ENCODE assay signal across 9 mouse cellular contexts in the genomic region with DNA sequence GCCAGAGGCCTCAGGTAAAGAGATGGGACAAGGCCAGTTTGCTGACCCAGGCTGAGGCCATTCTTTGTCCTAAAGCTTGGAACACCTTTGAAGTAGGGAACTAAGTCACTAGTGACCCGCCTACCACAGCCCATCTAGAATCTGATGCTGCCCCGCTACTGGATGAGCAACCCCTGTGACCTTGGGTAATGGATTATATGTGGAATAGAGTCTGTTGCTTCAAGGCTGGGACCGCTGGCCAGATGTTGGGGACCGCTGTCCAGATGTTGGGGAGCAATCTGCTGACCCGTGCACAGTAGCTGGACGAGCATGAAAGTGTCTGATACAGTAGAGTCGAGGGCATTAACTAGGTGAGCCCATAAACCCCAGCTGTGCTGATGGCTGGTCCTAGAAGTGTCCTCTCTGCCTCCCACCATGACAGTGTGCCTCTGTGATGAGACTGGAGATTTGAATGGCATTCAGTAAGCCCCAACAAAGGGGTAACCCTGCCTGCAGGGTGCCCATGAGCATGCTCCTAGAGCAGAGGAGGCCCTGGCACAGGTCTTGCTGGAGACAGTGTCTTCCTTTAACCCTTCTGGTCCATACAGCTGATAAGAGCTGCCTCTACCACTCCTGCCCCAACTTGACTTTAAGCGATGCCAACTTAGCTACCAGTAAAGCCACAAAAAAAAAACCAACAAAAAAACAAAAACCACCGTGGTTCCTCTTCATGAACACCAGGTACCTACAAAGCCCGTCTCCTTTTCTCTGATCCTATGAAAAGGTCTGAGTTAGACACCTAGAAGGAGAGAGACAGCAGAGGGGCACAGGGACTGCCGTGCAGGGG. TPM values are rescaled to one million over a fixed set of nuclear protein-coding genes. Genes with fewer than 3 reads are reported as not detected.
DNase-seq lines count a peak whose midpoint lies in the region; ATAC-seq lines count a peak whose summit lies in the region.
"Had no signal": no experiment of that assay in that cellular context is flagged by ENCODE, and none has a peak within 500 bp of the region (broad histone marks: within the 10 kb centered on the region; RNA-seq: fewer than 3 reads in every experiment).

No protein-coding gene starts in this region.

- H3K4me1 ChIP-seq in heart, embryonic 14.5 days (ENCODE audit: control insufficient read depth in 2 of 2, insufficient read depth in 2 of 2, low read length in 2 of 2) = peaks cover 29 to 52% of the 10 kb centered on the region in 2 experiments
- H3K4me1 ChIP-seq in embryonic facial prominence, embryonic 10.5 days = peaks cover 76% of the 10 kb centered on the region
- peaks cover 84% of the 10 kb centered on the region for H3K4me1 ChIP-seq in hindbrain, embryonic 10.5 days (replicated peaks)
- peaks cover 76% of the 10 kb centered on the region for H3K4me1 ChIP-seq in midbrain, embryonic 10.5 days

- 89% methylated on average over 11 of the region's 11 CpGs for WGBS in heart, embryonic 14.5 days
- WGBS in embryonic facial prominence, embryonic 10.5 days = 88% methylated on average over 11 of the region's 11 CpGs
- 89% methylated on average over 11 of the region's 11 CpGs for WGBS in hindbrain, embryonic 10.5 days
- 90% methylated on average over 11 of the region's 11 CpGs for WGBS in midbrain, embryonic 10.5 days

- H3K9ac ChIP-seq in heart, embryonic 14.5 days (ENCODE audit: low read length) = peak overlapping the region; percentile 94

- no peak for ATAC-seq in heart, embryonic 14.5 days (ENCODE audit: insufficient number of reproducible peaks, insufficient read depth, low FRiP score, low read depth)

- peak overlapping the region in 1 of 2 experiments; percentile 84; a peak in 2 of 4 replicates for H3K4me3 ChIP-seq in heart, embryonic 14.5 days (ENCODE audit: control insufficient read depth in 1 of 2, insufficient read depth in 1 of 2, low read depth in 1 of 2, low read length in 2 of 2)
- peak overlapping the region; percentile 87 for H3K4me3 ChIP-seq in embryonic facial prominence, embryonic 10.5 days
- peak overlapping the region; percentile 96 for H3K4me3 ChIP-seq in hindbrain, embryonic 10.5 days
- H3K4me3 ChIP-seq in midbrain, embryonic 10.5 days = peak overlapping the region; percentile 81

- no peaks in the 10 kb centered on the region for H3K9me3 ChIP-seq in heart, embryonic 14.5 days (ENCODE audit: control insufficient read depth, low read length)
- H3K9me3 ChIP-seq in embryonic facial prominence, embryonic 10.5 days = no peaks in the 10 kb centered on the region
- H3K9me3 ChIP-seq in hindbrain, embryonic 10.5 days = no peaks in the 10 kb centered on the region
- H3K9me3 ChIP-seq in midbrain, embryonic 10.5 days (replicated peaks) = no peaks in the 10 kb centered on the region

- intact Hi-C loops in heart, postnatal 14 days (cut with DNase I) = no loop called here
- intact Hi-C loops in left cerebral cortex, postnatal 36 days (cut with DNase I) = loop anchor here (5.0 kb wide), 1 partner anchor 47 kb away; a partner anchor contains a TSS

- peak overlapping the region; percentile 96 for H3K4me2 ChIP-seq in heart, embryonic 14.5 days (ENCODE audit: low read length)

- peak overlapping the region in 1 of 2 experiments; percentile 93; a peak in 1 of 4 replicates for H3K27ac ChIP-seq in heart, embryonic 14.5 days (replicated peaks in 1 of 2; ENCODE audit: control insufficient read depth in 1 of 2, insufficient read depth in 1 of 2, low read depth in 2 of 2, low read length in 2 of 2)
- H3K27ac ChIP-seq in embryonic facial prominence, embryonic 10.5 days (replicated peaks) = peak overlapping the region; percentile 16; the same call in 1 of the 2 replicates
- peak overlapping the region; percentile 98 for H3K27ac ChIP-seq in hindbrain, embryonic 10.5 days
- peak overlapping the region; percentile 96 for H3K27ac ChIP-seq in midbrain, embryonic 10.5 days (replicated peaks)

- H3K36me3 ChIP-seq in heart, embryonic 14.5 days (ENCODE audit: control insufficient read depth, insufficient read depth, low read length) = peaks cover 61% of the 10 kb centered on the region
- peaks cover 64% of the 10 kb centered on the region for H3K36me3 ChIP-seq in embryonic facial prominence, embryonic 10.5 days (replicated peaks)
- peaks cover 60% of the 10 kb centered on the region for H3K36me3 ChIP-seq in hindbrain, embryonic 10.5 days
- peaks cover 62% of the 10 kb centered on the region for H3K36me3 ChIP-seq in midbrain, embryonic 10.5 days

- no peaks in the 10 kb centered on the region for H3K27me3 ChIP-seq in heart, embryonic 14.5 days (ENCODE audit: control insufficient read depth, insufficient read depth, low read length)
- H3K27me3 ChIP-seq in embryonic facial prominence, embryonic 10.5 days (replicated peaks; ENCODE audit: low read depth, poor library complexity, severe bottlenecking) = no peaks in the 10 kb centered on the region
- no peaks in the 10 kb centered on the region for H3K27me3 ChIP-seq in hindbrain, embryonic 10.5 days (ENCODE audit: insufficient read depth, poor library complexity, severe bottlenecking)
- H3K27me3 ChIP-seq in midbrain, embryonic 10.5 days (ENCODE audit: low read depth, poor library complexity, severe bottlenecking) = no peaks in the 10 kb centered on the region

- no peak for DNase-seq in heart, postnatal 14 days
- no peak for DNase-seq in embryonic facial prominence, embryonic 10.5 days (ENCODE audit: low spot score)
- DNase-seq in hindbrain, embryonic 10.5 days (ENCODE audit: low spot score) = no peak
- no peak for DNase-seq in midbrain, embryonic 10.5 days (ENCODE audit: low spot score)
- DNase-seq in embryo, embryonic 10.5 days (ENCODE audit: low spot score) = no peak
- no peak for DNase-seq in left cerebral cortex, postnatal 36 days (ENCODE audit: low spot score in 2 of 2)
- DNase-seq in urinary bladder, postnatal 36 days (ENCODE audit: low spot score in 2 of 2) = no peak

RNA-seq across cellular contexts. Expression of a gene that starts 4.3 kb away (rescaled TPM):
- 8.1 and 8.6 TPM in 2 replicates for polyA plus RNA-seq in heart, embryonic 14.5 days (2014; fragmentation: Nextera tagmentation; extraction: Ambion mirVana)
- 10 to 100 TPM; 50.5 to 52.1 TPM for total RNA-seq in heart, postnatal 14 days (2021)
- polyA plus RNA-seq in embryonic facial prominence, embryonic 10.5 days (2016; fragmentation: Nextera tagmentation; extraction: Ambion mirVana) = 8.3 and 9.4 TPM in 2 replicates
- polyA plus RNA-seq in hindbrain, embryonic 10.5 days (2016; fragmentation: Nextera tagmentation; extraction: Ambion mirVana) = 10.4 and 11.8 TPM in 2 replicates
- 8.6 and 9.0 TPM in 2 replicates for polyA plus RNA-seq in midbrain, embryonic 10.5 days (2016; fragmentation: Nextera tagmentation; extraction: Ambion mirVana)
- total RNA-seq in left cerebral cortex, postnatal 36 days (2021) = 100 to 1,000 TPM; 700 to 743 TPM

RNA-seq across cellular contexts. Expression of a gene that starts 14.5 kb away (rescaled TPM):
- 8.5 and 10.1 TPM in 2 replicates for polyA plus RNA-seq in heart, embryonic 14.5 days (2014; fragmentation: Nextera tagmentation; extraction: Ambion mirVana)
- 1 to 10 TPM; 2.2 TPM for total RNA-seq in heart, postnatal 14 days (2021)
- 35.5 and 42.5 TPM in 2 replicates for polyA plus RNA-seq in embryonic facial prominence, embryonic 10.5 days (2016; fragmentation: Nextera tagmentation; extraction: Ambion mirVana)
- polyA plus RNA-seq in hindbrain, embryonic 10.5 days (2016; fragmentation: Nextera tagmentation; extraction: Ambion mirVana) = 38.8 and 71.5 TPM in 2 replicates
- 40.8 and 58.6 TPM in 2 replicates for polyA plus RNA-seq in midbrain, embryonic 10.5 days (2016; fragmentation: Nextera tagmentation; extraction: Ambion mirVana)
- total RNA-seq in left cerebral cortex, postnatal 36 days (2021) = 10 to 100 TPM; 24.3 to 30.2 TPM

RNA-seq across cellular contexts. Expression of a gene that starts 19.0 kb away (rescaled TPM):
- 34.6 and 36.7 TPM in 2 replicates for polyA plus RNA-seq in heart, embryonic 14.5 days (2014; fragmentation: Nextera tagmentation; extraction: Ambion mirVana)
- 100 to 1,000 TPM; 135 to 139 TPM for total RNA-seq in heart, postnatal 14 days (2021)
- polyA plus RNA-seq in embryonic facial prominence, embryonic 10.5 days (2016; fragmentation: Nextera tagmentation; extraction: Ambion mirVana) = 0.17 TPM in 1 of 2 replicates, not detected in the other
- 0.10 TPM in 1 of 2 replicates, not detected in the other for polyA plus RNA-seq in hindbrain, embryonic 10.5 days (2016; fragmentation: Nextera tagmentation; extraction: Ambion mirVana)
- polyA plus RNA-seq in midbrain, embryonic 10.5 days (2016; fragmentation: Nextera tagmentation; extraction: Ambion mirVana) = 0.20 TPM in 1 of 2 replicates, not detected in the other
- total RNA-seq in left cerebral cortex, postnatal 36 days (2021) = under 1 TPM; 0.50 to 0.69 TPM
- total RNA-seq: ES-E14 had no signal

RNA-seq across cellular contexts. Expression of a gene that starts 27.8 kb away (rescaled TPM):
- polyA plus RNA-seq in heart, embryonic 14.5 days (2014; fragmentation: Nextera tagmentation; extraction: Ambion mirVana) = 0.24 TPM in 2 replicates
- total RNA-seq in heart, postnatal 14 days (2021) = not detected
- not detected in 2 replicates for polyA plus RNA-seq in embryonic facial prominence, embryonic 10.5 days (2016; fragmentation: Nextera tagmentation; extraction: Ambion mirVana)
- not detected in 2 replicates for polyA plus RNA-seq in hindbrain, embryonic 10.5 days (2016; fragmentation: Nextera tagmentation; extraction: Ambion mirVana)
- not detected in 2 replicates for polyA plus RNA-seq in midbrain, embryonic 10.5 days (2016; fragmentation: Nextera tagmentation; extraction: Ambion mirVana)
- total RNA-seq in left cerebral cortex, postnatal 36 days (2021) = not detected
- total RNA-seq: ES-E14 had no signal

RNA-seq across cellular contexts. Expression of a gene that starts 46.0 kb away (rescaled TPM):
- 112 and 113 TPM in 2 replicates for polyA plus RNA-seq in heart, embryonic 14.5 days (2014; fragmentation: Nextera tagmentation; extraction: Ambion mirVana)
- total RNA-seq in heart, postnatal 14 days (2021) = 100 to 1,000 TPM; 297 to 326 TPM
- polyA plus RNA-seq in embryonic facial prominence, embryonic 10.5 days (2016; fragmentation: Nextera tagmentation; extraction: Ambion mirVana) = 12.9 and 16.0 TPM in 2 replicates
- polyA plus RNA-seq in hindbrain, embryonic 10.5 days (2016; fragmentation: Nextera tagmentation; extraction: Ambion mirVana) = 10.7 and 15.2 TPM in 2 replicates
- polyA plus RNA-seq in midbrain, embryonic 10.5 days (2016; fragmentation: Nextera tagmentation; extraction: Ambion mirVana) = 9.7 and 15.3 TPM in 2 replicates
- total RNA-seq in left cerebral cortex, postnatal 36 days (2021) = 100 to 1,000 TPM; 104 to 110 TPM

Comparison
In these comparisons a context has a peak if more than half of its experiments do, and no peak if none do; other contexts are left out.
1. RNA of a gene that starts 19.0 kb away (polyA plus RNA-seq): 34.6 to 36.7 TPM in heart, embryonic 14.5 days; 0.20 TPM in midbrain, embryonic 10.5 days, 0.17 TPM in embryonic facial prominence, embryonic 10.5 days and 0.10 TPM in hindbrain, embryonic 10.5 days; every median in the first group is over 10 times any median in the second.